15 mouse cellular contexts compared by ENCODE assay signal in genomic region chr12:15544351-15544750, GRCm38 (mm10).
DNase-seq lines count a peak whose midpoint lies in the region; ATAC-seq and TF ChIP-seq lines count a peak whose summit lies in the region.
"Had no signal": no experiment of that assay in that cellular context is flagged by ENCODE, and none has a peak within 500 bp of the region (broad histone marks: within the 10 kb centered on the region; RNA-seq: fewer than 3 reads in every experiment).

No protein-coding gene starts in this region.

- WGBS in heart, embryonic 11.5 days (ENCODE audit: insufficient replicate concordance), result 47% methylated on average over 1 of the region's 1 CpGs
- 54% methylated on average over 1 of the region's 1 CpGs for WGBS in heart, embryonic 12.5 days
- WGBS in lung, postnatal 0 days, result 50% methylated on average over 1 of the region's 1 CpGs

- H3K9me3 ChIP-seq in heart, embryonic 11.5 days (replicated peaks; ENCODE audit: control insufficient read depth, low read length), result no peaks in the 10 kb centered on the region
- no peaks in the 10 kb centered on the region for H3K9me3 ChIP-seq in heart, embryonic 12.5 days (replicated peaks)
- H3K9me3 ChIP-seq in lung, postnatal 0 days (ENCODE audit: low read length), result no peaks in the 10 kb centered on the region
- H3K9me3 ChIP-seq: neural tube, embryonic 13.5 days had no signal

- no peak overlapping the region for H3K27ac ChIP-seq in heart, embryonic 11.5 days (ENCODE audit: low read depth, low read length)
- peak overlapping the region; percentile 32; the same call in 1 of the 2 replicates for H3K27ac ChIP-seq in heart, embryonic 12.5 days (ENCODE audit: poor library complexity, severe bottlenecking)
- no peak overlapping the region for H3K27ac ChIP-seq in lung, postnatal 0 days (ENCODE audit: low read length)
- H3K27ac ChIP-seq: left cerebral cortex, adult 2 months; macrophage; neural tube, embryonic 13.5 days had no signal

- peak; percentile 61 to 67 for DNase-seq in heart, adult 18-20 months
- DNase-seq in NIH3T3 (ENCODE audit: low read depth), result peak; percentile 61
- DNase-seq in lung, postnatal 0 days (ENCODE audit: low spot score), result peak; percentile 15
- DNase-seq in urinary bladder, postnatal 10 days (ENCODE audit: low spot score), result no peak
- no peak for DNase-seq in layer of hippocampus, adult 9-11 months
- DNase-seq: cerebellum, adult 8-10 months; embryo, embryonic 11 days; kidney, postnatal 14 days had no signal

- TF ChIP-seq CTCF in lung, postnatal 0 days (IDR thresholded peaks at IDR 0.05), result no peak

- no peak overlapping the region for H3K4me3 ChIP-seq in heart, embryonic 11.5 days (ENCODE audit: low read depth, low read length)
- no peak overlapping the region for H3K4me3 ChIP-seq in heart, embryonic 12.5 days
- H3K4me3 ChIP-seq in lung, postnatal 0 days (ENCODE audit: low read depth, low read length), result no peak overlapping the region
- H3K4me3 ChIP-seq: left cerebral cortex, adult 2 months; neural tube, embryonic 13.5 days had no signal

- H3K4me1 ChIP-seq in heart, embryonic 11.5 days (ENCODE audit: control insufficient read depth, insufficient read depth, low read length), result no peaks in the 10 kb centered on the region
- no peaks in the 10 kb centered on the region for H3K4me1 ChIP-seq in heart, embryonic 12.5 days (replicated peaks)
- H3K4me1 ChIP-seq in lung, postnatal 0 days (ENCODE audit: insufficient read depth, low read depth, low read length), result no peaks in the 10 kb centered on the region
- H3K4me1 ChIP-seq: neural tube, embryonic 13.5 days had no signal

- no peak for ATAC-seq in heart, embryonic 11.5 days (replicated peaks; ENCODE audit: insufficient number of reproducible peaks, low FRiP score, low TSS enrichment)
- ATAC-seq in heart, embryonic 12.5 days (ENCODE audit: insufficient number of reproducible peaks, low FRiP score), result no peak; the same call in 1 of the 2 replicates
- ATAC-seq in lung, postnatal 0 days, result peak; percentile 30
- ATAC-seq: hindbrain, embryonic 16.5 days had no signal

- H3K4me2 ChIP-seq in heart, embryonic 11.5 days, result no peak overlapping the region
- no peak overlapping the region for H3K4me2 ChIP-seq in heart, embryonic 12.5 days
- no peak overlapping the region for H3K4me2 ChIP-seq in lung, postnatal 0 days (replicated peaks; ENCODE audit: low read depth, low read length)
- H3K4me2 ChIP-seq: liver, embryonic 11.5 days; neural tube, embryonic 13.5 days had no signal

- H3K27me3 ChIP-seq in heart, embryonic 11.5 days (ENCODE audit: control insufficient read depth, insufficient read depth, low read length), result no peaks in the 10 kb centered on the region
- no peaks in the 10 kb centered on the region for H3K27me3 ChIP-seq in heart, embryonic 12.5 days (replicated peaks)
- no peaks in the 10 kb centered on the region for H3K27me3 ChIP-seq in lung, postnatal 0 days (replicated peaks; ENCODE audit: insufficient read depth, low read length)
- H3K27me3 ChIP-seq: neural tube, embryonic 13.5 days had no signal

- H3K9ac ChIP-seq in heart, embryonic 11.5 days (ENCODE audit: low read depth, low read length), result no peak overlapping the region
- no peak overlapping the region for H3K9ac ChIP-seq in heart, embryonic 12.5 days
- no peak overlapping the region for H3K9ac ChIP-seq in lung, postnatal 0 days (replicated peaks; ENCODE audit: low read depth)
- H3K9ac ChIP-seq: neural tube, embryonic 13.5 days had no signal

- no peaks in the 10 kb centered on the region for H3K36me3 ChIP-seq in heart, embryonic 11.5 days (ENCODE audit: control insufficient read depth, insufficient read depth, low read length)
- H3K36me3 ChIP-seq in heart, embryonic 12.5 days, result no peaks in the 10 kb centered on the region
- no peaks in the 10 kb centered on the region for H3K36me3 ChIP-seq in lung, postnatal 0 days (ENCODE audit: insufficient read depth, low read length)
- H3K36me3 ChIP-seq: neural tube, embryonic 13.5 days had no signal

- peak; percentile 66 for TF ChIP-seq EP300 in lung, postnatal 0 days (IDR thresholded peaks at IDR 0.05)

Comparison
In these comparisons a context has a peak if more than half of its experiments do, and no peak if none do; other contexts are left out.
1. DNase-seq: peak in heart, adult 18-20 months (2 of 2), NIH3T3 (single experiment) and lung, postnatal 0 days (single experiment); none in urinary bladder, postnatal 10 days (single experiment) and layer of hippocampus, adult 9-11 months (single experiment).